Mouse (Mus musculus) kidney, postnatal 25 days (tissue): Measurements from ENCODE around the gene Gadl1.
"Not testable (repeated sequence)": the region's sequence is repeated elsewhere in the genome, so short reads cannot be mapped to it uniquely, and the experiment has no call there.

Source experiments
- DNase-seq, 2 experiments: peaks; one replicate each; pipeline ENCODE4 v3.0.0; 2021; ENCODE audit warnings: mixed read lengths in 2 of 2

Gene Gadl1

DNA sequence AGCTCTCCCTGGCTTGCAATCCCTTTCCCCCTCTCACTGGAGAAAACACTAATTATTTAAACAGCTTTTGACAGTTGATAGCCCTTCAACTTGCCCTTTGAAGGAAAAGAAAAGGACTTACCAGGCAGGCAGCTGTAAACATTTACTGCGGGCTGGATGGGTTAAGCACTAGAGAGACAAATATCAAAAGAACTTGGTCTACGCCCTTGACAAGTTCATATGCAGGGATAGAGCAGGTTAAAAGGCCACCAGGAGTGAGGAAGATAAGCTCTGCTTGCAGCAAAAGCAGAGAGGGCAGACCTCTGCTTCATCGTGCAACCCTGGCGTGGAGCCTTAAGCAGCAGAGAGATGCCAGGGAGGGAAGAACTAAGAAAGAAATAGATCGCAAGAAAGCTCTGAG is 123.5 kb downstream of the Gadl1 start:
- no peak for DNase-seq

DNA sequence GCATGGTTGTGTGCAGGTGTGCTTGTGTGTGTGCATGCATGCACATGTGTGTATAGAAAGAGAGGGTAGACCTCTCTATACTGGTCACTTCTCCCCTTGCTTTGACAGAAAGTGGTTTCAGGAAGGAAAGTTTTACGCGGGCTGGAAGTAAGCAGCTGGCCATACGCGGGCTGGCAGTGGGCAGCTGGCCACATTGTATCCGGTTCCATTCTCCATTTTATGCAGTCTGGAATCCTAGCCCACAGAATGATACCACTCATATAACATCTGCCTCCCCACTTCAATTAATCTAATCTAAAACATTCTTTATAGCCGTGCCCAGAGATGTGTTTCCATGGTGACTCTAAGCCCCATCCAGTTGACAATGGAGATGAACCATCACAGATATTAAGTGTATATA is 129.0 kb downstream of the Gadl1 start:
- DNase-seq = no peak

DNA sequence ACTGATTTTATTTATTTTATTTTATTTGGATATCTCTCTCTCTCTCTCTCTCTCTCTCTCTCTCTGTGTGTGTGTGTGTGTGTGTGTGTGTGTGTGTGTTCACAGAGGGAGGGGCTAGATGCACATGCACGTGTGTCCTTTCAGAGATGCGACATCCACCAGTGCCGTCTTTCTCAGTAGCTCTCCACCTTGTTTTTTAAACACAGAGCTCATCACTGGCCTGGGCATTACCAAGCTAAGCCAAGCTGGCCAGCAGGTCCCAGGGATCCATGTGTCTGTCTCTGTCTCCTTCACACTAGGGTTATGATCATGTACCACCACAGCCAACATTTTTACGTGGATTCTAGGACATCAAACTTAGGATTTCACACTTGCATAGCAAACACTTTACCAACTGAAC is 130.7 kb downstream of the Gadl1 start:
- DNase-seq = no peak

DNA sequence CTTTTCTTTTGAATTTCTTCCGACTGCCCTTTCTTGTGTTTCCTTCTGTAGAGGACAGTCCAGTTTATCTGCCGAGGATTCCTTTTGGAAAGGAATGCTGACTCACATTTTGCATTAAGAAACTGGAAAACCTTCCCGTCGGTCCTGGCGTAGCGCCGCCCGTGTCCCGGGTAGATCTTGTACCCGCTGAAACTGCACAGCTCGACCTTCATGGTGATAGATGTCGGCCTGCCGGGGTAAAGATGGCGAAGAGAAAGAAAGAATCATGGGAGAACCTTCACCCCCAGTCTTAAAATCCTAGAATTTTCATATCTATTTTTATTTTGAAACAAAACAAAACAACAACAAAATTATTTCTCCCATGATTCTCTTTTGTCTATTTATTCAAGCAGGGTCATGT is 131.6 kb downstream of the Gadl1 start:
- DNase-seq = not testable (repeated sequence)

DNA sequence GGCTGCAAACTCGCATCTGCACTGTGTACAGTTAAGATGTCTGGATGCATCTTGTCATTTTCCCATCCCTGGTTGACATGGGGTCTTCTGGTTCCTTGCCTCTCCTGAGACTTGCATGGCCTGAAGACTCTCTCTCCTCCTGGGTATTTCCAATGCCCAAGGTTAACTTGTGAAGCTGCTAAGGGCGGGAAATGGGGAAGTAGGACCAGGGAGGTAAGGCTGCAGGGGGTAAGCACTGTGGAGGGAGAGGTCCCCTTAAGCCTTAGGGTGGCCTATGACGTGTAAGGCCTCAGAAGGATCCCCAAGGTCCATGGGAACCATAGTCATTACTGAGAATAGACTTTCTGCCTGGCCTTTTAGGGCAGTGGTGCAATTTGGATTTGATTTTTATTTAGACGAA is 132.1 kb downstream of the Gadl1 start:
- DNase-seq = no peak

DNA sequence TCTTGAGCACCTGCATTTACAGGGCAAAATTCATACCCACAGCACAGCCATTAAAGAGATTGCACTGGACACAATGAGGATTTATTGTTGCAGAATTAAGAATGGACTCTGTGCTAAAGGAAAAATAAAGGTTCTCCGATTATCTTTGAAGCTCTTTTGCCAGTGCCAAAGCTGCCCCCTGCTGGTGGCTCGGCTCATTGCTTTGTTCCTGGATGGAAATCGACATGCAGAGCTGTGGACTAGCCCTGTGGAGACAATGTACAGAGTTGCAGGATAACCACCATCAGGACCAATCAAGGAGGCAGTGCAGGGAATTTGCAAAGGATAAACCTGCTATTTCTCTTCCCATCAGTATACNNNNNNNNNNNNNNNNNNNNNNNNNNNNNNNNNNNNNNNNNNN is 132.5 kb downstream of the Gadl1 start:
- peak; percentile 67 to 87 for DNase-seq

DNA sequence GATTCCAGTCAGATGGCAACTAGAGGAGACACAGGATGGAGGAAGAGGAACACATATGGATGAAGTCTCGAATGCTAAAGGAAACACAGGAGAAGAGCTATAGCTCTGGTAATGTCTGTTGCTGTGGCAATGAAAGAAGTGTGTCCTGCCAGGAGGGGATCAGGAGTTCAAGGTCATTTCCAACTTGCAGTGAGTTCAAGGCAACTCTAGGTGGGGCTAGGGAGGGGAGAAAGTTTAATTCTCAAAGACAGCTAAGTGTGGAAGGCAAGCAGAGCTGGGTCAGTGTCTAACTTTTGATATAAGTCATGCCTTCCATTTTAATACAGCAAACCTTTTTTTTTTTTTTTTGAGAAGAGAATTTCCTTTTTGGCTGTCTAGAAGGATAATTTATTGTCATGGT is 140.7 kb downstream of the Gadl1 start:
- DNase-seq = no peak

DNA sequence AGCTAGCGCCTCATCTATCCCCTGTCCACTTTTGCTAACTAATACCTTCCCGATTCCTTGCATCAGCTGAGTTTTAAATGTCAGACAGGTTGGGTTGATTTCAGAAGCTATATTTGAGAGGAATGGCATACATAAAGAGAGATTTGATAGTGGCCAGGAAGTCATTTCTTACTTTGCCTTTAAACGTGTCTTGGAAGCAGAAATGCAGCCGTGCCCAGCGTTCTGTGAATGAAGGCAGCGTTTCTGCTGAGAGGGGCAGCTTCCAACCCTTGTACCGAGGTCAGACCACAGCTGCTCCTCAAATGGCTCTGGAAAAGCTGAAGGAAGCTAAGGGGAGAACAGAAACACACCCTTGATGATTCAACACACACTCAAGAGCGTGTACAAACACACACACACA is 144.7 kb downstream of the Gadl1 start:
- no peak for DNase-seq

DNA sequence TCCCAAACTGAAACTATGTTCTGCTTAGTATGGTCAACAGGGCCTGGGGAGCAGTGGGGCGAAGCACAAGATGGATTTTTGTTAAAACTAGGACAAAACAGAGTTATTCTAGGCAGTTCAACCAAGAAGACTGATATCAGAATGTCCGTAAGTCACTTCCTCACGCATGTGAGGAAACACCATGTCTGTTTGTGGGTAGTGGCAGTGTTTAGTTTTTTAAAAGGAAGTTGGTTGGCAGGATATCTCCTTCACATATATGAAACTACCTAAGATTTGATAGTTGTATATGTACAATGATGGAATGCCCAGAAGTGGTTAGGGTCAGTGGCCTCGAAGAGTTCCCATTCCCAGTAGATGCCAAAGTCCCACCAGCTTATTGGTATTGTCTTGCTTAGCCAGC is 149.2 kb downstream of the Gadl1 start:
- DNase-seq = no peak

DNA sequence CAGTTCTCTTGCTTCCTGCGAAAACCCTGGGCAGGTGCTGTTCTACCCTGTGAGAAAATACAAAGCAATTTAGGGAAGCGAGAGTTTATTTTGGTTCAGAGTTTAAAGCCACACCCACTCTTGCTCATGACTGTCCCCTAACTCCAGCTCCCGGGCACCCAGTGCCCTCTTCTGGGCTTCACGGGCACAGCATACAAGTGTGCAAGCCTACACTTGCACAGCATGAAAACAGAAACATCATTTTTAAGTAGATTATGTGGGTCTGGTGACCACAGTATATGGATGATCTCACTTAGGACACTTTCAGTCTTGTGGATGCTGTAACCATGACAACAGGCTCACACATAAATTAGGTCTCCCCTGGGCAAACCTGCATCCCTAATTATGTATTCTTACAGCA is 149.9 kb downstream of the Gadl1 start:
- no peak for DNase-seq

DNA sequence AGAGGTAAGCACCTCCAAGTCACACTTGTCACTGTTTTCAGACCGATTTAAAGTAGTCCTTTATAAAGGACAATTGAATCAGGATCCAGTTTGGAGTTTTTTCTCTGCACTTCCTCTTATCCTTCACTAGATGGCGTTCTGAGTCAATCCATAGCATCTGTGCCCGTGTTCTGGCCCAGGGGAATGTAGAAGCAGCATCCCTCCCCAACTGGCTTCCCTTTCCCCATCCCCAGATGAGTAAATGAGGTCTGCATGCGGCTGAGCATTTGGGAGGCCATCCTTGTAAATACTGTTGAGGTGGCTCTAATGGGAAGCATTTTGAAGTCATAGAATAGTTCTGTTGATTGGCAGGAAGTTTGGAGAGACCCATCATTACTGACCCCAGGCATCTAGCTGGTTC is 151.4 kb downstream of the Gadl1 start:
- DNase-seq = no peak

DNA sequence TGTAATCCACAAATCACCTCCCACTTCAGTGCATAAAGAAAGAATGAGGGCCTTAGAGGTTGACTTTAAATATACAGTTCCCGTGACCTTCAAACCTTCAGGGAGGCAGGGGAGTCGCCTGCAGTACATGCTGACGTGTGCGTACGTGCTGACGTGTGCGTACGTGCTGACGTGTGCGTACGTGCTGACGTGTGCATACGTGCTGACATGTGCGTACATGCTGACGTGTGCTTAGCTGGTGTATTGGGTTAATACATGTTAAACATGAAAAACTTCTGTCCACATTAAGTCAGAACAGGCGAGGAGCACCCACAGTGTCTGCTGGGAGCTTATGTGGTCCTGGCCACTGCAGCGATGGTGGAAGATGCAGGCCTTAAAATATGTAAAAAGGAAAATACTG is 155.5 kb downstream of the Gadl1 start:
- no peak for DNase-seq

DNA sequence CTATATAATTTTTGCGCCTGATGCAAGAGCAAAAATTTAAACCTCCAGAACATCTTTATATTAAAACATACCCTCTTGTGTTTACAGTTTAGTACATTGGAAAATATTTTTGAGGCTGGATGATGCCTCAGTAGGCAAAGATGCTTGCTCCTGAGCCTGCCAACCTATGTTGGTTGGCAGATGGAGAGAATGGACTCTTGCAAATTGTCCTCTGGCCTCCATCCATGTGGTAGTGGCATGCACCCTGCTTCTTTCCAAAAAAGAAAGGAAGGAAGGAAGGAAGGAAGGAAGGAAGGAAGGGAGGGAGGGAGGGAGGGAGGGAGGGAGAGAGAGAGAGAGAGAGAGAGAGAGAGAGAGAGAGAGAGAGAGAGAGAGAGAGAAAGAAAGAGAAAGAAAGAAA is 162.3 kb downstream of the Gadl1 start:
- DNase-seq = not testable (repeated sequence)

DNA sequence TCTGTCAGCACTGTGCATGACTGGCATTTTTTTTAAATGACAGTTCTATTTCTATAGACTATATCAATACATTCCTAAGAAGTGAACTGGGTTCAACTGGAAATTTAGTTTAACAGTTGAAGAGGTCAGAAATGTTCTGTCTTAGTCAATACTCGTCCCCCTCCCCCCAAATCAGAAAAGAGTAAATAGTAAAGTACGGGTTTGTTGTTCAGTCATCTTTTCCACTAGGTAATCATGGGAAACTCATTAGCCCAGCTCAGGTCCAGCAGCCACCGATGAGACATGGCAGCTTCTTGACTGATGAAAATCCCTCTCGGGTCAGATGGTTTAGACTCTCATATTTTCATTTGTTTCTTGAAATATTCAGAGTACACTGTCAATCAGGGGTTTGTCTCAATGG is 166.9 kb downstream of the Gadl1 start:
- no peak for DNase-seq

DNA sequence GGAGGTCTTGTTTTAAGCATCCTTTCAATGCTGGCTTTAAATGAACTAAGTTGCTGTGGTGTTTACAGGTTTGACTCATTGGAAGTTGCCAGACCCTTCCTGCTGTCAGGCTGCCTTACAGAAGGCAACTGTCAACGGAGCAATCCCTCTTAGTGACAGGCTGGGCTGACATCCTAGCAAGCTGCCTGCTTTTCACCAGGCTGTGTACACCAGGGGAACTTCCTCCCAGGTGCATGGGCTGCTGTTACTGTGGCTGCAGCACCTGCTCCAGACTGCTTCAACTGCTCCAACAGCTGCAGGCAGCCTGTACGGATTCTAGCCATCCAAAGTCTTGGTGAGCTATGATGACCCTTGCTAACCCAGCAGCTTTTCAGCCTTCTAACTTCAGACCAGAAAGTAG is 167.7 kb downstream of the Gadl1 start:
- DNase-seq = no peak

DNA sequence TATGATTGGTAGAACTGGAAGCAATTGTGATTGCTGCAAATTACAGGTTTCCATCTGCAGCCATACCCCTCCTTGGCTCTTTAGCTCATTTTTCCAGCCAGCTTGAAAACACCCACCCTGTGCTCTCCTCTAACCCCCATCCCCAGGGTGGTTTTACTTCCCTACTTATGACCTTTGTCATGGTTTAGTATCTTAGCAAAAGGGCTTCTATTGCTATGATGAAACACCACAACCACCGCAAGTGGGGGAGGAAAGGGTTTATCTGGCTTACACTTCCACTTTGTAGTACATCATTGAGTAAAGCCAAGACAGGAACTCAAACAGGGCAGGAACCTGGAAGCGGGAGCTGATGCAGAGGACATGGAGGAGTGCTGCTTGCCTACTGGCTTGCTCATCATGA is 168.2 kb downstream of the Gadl1 start:
- no peak for DNase-seq

DNA sequence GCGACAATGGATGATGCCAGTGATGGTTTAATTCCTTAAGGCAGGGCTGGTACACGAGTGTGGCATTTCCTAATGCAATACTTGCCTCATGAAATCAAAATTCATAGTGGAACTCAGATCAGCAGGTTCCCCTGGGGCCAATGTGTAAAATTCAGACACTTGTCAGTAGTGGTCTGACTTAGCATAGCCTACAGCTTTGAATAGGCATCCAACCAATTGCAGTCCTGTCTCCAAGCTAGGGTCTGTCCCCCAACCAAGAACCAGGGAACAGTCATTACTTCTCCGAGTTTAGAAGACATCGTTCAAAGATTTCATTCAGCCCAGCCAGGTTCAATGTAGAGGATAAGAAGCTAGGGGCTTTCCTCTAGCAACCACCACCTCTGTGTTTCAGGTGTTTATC is 172.5 kb downstream of the Gadl1 start:
- peak in 1 of 2 experiments; percentile 2 for DNase-seq

DNA sequence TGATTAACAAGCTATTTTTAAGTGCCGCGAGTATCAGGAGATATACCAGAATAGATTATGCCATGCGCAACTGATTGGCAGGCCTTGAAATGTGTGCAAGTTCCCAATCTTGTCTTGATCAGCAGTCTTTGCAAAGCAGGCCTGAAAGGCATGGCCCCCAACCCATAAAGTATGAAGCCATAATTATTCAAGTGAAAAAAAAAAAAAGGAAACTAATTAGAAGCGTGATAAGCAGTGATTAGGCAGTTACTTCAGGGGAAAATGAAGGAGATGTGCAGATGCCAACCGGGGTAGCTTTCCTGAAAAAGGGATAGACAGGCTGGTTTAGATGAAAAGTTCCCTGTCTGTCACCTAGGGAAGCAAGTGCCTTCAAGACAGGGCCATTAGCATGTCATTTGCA is 174.0 kb downstream of the Gadl1 start:
- DNase-seq = no peak

DNA sequence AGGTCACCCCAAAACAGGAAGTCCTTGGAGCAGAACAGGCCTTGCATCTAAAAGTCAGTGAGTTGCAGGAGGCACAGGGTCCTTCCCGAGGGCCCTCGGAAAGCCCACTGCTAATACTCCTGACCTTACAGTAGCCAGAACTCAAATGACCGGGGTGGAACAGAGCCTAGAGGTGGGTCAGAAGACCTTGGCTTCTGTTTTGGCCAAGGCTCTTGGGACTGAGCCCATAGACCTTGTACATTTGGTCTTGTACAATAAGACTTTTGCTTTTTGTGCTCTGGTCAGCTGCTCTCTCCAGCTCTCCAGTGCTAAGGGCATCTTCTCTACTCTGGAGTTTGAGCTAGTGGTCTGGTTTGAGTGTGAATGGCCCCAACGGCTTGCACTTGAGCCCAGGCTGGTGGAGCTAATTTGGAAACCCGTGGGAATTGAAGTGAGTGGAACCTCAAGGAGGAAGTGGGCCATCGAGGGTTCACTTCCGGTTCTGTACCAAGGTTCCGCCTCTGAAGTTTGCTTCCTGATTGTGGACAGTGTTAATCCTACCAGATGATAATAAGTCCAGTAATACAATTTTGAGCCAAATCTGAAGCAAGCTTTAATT is 174.6 kb downstream of the Gadl1 start:
- DNase-seq = no peak

DNA sequence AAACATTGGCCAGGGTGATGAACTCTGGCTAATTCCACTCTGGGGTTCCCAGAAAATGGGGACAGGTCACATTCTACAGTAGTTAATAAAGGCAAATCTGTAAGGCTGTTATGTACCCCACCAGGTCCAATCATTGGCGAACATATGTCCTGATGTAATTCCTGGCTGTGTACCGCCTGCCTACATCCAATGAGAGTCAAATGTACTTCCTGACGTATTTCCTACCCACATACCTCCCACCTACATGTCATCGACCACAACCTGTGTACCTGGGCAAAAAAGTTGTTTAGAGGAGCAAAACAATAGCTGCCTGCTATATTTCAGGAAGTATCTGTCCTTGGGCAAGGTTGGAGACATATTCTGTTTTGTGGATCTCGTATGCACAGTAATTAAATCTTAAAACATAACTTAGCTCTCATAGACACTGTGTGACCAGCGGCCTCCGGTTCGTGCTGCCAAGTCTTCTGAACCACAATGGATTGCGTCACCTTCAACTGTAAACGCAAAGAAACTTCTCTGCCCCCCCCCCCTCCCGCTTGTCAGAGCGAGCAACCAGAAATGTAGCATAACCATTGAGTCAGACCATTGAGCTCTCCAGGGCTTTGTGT is 175.2 kb downstream of the Gadl1 start:
- DNase-seq = no peak

DNA sequence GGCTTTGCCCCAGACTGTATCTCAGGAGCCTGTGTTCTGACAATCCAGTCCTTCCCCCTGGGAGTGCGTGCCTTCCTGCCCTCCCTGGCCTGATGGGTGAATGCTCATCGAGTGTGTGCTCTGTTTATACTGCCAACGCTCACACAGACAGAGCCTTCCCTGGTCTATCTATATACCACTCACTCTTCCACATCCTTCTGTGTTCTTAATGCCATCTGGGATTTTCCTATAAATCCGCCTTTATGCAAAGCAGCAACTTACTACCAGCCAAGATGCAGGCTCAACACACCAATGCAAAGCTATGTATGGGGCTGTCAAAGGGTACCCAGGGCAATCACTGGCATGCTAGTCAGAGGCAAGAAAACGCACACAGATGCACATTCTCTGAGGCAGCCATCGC is 176.7 kb downstream of the Gadl1 start:
- no peak for DNase-seq

DNA sequence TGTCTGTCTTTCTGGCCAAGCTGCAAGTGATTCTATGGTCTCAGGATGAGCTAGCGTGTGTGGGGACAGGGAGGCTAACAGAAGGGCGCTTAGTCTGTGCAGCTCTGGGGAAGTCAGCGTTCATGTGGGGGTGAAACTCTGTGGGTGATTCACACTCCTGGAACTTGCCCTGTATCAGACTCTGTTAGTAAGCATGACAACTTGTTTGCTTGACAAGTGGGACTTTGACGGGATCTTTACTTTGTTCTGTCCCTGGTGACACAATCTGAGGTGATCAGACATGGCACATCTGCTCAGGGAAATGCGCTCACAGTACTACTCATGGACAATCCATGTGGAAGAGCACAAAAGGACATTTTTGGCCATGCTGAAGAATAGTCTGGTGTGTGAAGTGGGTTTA is 178.0 kb downstream of the Gadl1 start:
- DNase-seq = no peak

DNA sequence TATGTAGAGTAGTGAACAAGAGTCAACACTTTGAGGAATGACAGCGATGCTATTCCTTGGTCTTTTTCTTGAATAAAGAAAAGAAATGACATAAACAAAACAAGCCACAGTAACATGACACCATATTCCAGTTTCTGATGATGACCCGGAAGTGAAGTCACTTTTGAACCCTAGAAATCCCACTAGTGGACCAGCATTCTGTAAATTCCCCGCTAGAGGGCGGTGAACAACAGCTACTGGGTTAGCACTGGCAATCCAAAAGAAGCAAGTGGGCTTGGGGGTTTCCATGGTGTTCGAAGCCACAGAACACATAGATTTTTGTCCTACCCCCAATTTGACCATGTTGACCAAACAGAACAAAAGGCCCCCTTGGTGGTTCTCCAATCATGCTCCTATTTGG is 178.6 kb downstream of the Gadl1 start:
- peak; percentile 77 to 86 for DNase-seq

DNA sequence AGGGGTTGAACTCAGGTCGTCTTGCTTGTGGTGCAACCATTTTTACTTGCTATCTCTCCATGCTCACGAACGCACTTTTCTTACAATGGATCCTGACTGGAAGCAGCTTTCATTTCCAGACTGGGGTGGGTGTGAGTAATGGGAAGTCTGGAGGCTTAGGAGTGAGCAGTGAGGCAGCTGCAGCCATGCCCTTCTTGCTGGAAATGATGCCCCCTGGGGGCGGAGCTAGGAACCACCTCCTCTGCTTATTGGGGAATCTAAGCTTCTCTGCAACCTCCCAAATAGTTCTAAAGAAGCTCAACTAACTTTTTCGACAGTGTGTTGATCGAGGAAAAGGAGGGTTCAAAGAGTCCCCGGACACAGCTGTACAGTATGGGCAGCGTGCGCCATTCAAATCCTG is 179.7 kb downstream of the Gadl1 start:
- peak; percentile 32 to 42 for DNase-seq

DNA sequence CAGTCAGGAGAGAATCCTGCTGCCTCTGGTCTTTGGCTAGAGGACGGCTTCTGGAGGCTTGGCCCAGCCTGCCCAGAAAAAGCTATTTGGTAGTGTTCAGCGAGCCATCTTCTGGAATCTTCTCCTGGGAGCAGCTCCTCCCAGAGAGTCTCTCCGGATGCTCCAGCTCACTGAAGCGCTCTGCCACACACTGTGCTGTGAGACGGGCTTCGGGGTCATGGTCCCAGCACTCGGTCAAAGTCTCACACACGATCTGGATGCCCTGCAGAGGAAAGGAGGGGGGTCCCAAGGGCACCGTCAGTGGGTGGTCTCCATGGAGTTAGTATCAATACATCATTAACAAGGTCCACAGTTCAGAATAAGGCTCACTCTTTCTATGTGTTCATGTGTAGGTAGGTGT is 181.0 kb downstream of the Gadl1 start:
- peak; percentile 27 to 78 for DNase-seq
